Mouse (Mus musculus) embryo, embryonic 9.5 days (tissue): ENCODE measurements around the gene Krtap4-2.
"Not testable (repeated sequence)": the region's sequence is repeated elsewhere in the genome, so short reads cannot be mapped to it uniquely, and the experiment has no call there.

Source experiments
- DNase-seq: peaks from one replicate; pipeline ENCODE4 v3.0.0-alpha.2; 2017; ENCODE audit errors: extremely low spot score

Gene Krtap4-2

DNA sequence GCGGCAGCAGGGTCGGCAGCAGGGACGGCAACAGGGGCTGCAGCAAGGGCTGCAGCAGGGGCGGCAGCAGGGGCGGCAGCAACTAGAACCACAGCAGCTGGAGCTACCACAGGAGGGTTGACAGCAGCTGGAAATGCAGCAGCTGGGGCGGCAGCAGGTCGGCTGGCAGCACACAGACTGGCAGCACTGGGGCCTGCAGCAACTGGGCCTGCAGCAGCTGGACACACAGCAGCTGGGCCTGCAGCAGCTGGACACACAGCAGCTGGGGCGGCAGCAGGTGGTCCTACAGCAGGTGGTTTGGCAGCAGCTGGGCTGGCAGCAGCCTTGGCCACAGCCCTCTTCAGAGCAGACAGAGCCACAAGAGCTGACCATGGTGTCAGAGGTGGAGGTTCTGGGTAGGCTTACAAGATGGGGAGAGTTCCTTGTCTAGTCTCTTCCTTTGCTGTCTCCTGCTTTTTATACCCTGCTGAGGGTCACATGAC lies at the start of gene Krtap4-2:
TSS of gene Krtap4-2 (minus strand) at position 432 of the 482 bp plus-strand sequence.
- no peak for DNase-seq

DNA sequence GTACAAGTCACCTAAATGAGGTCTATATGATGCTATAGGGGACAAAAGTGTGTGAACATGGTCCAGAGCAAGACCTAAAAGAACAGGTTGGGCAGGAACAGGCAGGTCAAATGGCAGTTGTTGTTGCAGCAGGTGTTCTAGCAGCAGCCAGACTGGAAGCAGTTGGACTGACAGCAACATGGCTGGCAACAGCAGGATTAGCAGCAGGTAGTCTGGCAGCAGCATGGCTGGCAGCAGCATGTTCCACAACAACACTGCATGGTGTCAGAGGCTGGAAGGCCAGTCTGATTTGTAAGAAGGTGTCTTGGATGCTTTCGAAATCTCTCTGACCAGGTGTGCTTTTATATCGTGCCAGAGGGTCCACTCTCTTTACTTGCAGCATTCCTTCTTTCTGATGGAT lies 48.6 kb upstream of the Krtap4-2 start:
- DNase-seq: no peak

DNA sequence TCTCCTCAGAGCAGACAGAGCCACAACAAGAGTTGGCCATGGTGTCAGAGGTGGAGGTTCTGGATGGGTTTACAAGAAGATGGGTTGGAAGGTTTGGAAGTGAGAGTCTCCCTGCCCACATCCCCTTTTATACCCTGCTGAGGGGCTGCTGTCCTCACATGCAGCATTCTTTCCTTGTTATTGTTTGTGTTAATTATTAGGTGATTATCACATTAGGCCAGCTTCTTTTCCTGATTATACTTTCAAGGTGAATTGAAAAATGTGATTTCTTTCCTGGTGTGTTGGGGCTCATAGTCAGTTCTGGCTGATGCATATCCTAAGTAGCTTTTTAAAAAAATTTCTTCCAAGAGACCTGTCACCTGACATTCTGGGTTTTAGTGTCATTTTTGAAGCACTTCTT lies 31.0 kb upstream of the Krtap4-2 start, which contains the start of gene Krtap4-6:
TSS of gene Krtap4-6 (minus strand) at position 101 of the 400 bp plus-strand sequence.
- DNase-seq: no peak

DNA sequence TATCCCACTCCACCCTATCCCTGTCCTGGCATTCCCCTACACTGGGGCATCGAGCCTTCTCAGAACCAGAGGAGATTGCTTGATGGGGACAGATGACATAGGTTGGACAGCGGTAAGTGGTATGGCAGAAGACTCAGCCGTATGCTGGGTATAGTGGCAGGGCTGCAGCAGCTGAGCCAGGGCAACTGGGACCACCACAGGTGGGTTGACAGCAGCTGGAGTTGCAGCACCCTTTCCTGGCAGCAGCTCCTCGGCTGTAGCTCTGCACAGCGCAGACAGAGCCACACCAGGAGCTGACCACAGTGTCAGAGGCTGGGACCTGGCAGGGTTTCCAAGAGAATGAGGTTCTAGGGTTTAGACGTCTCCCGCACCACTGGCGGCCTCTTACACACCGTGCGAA lies 27.9 kb upstream of the Krtap4-2 start:
- no peak for DNase-seq

DNA sequence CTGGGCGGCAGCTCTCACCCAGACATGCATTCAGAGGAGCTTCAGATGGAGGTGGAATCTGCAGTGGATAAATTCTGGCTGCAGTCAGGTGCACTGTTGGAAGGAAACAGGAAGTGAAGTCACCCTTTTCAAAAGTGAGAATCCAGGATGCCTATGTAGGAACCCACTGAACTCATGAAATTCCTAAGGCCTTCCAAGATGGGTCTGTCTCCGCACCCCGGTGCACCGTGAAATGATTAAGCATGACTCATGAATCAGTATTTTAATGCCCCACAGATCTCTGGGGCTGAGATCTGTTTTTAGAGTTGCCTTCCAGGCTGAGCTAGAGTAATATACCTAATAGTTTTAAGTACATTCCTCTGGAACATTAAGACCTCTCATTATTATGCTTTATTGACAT lies 24.4 kb upstream of the Krtap4-2 start:
- DNase-seq: no peak

DNA sequence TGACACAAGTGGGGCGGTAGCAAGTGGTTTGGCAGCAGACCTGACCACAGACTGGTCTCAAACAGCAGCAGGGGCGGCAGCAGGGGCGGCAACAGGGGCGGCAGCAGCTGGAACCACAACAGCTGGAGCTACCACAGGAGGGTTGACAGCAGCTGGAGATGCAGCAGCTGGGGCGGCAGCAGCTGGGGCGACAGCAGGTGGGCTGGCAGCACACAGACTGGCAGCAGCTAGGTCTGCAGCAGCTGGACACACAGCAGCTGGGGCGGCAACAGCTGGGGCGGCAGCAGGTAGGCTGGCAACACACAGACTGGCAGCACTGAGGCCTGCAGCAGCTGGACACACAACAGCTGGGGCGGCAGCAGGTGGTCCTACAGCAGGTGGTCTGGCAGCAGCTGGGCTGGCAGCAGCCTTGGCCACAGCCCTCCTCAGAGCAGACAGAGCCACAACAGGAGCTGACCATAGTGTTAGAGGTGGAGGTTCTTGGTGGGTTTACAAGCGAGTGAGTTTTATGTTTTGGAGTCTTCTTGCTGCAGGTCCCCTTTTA lies 23.7 kb upstream of the Krtap4-2 start, which contains the start of gene Gm11563:
TSS of gene Gm11563 (minus strand) at position 494 of the 544 bp plus-strand sequence.
- DNase-seq: not testable (repeated sequence)

DNA sequence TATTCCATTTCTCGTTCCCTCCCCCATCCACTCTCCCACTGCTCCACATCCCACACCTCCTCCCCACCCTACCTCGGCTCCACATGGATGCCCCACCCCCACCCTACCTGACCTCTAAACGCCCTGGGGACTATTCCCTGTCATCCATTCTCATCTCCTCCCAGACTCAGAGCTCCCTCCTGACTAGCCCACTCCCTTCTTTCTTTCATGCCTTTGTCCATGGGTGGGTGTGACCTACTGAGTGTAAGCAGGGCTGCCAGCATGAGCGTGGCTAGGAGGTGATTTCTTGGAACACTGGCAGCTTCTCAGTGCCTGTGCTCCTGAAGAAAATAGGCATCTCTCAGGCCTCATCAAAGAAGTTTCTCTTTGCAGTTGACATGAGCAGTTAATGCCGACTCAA lies 22.2 kb upstream of the Krtap4-2 start:
- DNase-seq: no peak

DNA sequence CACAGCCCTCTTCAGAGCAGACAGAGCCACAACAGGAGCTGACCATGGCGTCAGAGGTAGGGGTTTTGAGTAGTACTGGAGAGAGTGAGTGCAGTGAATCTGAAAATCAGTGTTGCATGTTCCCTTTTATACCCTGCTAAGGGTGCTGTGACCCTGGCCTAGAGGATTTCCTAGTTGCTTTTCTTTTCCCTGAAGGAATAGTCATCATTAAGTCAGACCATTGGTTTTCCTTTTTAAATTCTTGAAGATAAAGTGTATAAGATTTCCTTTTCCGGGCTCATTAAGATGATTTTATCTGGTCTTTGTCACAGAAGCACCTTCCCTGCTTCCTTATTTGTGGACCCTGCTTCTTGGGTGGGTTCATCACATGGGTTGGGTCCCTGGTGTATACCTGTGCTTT lies 15.3 kb upstream of the Krtap4-2 start, which contains the start of gene Gm11555:
TSS of gene Gm11555 (minus strand) at position 101 of the 400 bp plus-strand sequence.
- DNase-seq: no peak

DNA sequence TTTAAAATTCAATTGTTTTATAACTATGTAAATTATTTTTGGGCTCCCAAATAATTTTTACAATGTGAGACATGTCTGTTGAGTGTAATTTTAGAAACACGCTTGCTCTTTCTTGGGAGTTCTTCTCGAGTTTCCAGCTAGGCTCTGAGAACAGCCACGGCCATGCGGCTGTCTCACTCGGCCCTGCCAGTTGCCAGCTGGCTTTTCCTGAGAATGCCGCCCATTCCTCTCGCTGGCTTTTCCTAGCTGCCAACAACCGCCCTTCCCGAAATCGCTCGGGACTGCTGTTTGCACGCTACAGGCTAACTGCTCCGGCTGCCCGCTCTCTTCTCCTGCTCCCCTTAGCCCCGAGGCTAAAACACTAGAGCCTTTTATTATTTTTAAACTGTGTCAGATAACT lies 11.6 kb upstream of the Krtap4-2 start:
- no peak for DNase-seq

DNA sequence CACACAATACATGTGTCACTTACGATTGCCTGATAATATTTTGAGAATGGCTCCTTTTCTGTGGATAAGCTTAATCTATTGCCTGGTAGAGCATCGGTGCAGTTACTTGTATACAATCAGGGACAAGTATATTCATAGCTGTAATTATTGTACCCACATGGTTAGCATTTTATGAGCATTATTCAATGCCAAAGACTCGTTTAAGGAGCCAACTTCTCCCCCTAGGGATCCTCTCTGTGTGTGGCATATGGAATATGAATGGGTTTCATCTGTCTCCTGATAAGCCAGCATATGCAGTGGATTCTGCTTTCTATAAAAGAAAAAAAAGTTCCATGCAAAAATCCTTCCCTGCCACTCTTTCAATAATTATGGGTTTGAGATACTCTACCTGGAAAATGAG lies 9.5 kb upstream of the Krtap4-2 start:
- DNase-seq: no peak

DNA sequence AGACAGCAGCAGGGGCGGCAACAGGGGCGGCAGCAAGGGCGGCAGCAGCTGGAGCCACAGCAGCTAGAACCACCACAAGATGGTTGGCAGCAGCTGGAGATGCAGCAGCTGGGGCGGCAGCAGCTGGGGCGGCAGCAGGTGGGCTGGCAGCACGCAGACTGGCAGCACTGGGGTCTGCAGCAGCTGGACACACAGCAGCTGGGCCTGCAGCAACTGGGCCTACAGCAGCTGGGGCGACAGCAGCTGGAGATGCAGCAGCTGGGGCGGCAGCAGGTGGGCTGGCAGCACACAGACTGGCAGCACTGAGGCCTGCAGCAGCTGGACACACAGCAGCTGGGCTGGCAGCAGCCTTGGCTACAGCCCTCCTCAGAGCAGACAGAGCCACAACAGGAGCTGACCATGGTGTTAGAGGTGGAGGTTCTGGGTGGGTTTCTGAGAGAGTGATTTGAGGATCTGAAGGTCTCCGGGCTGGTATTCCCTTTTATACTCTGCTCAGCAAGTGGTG lies 8.8 kb upstream of the Krtap4-2 start, which contains the start of gene Krtap4-7:
TSS of gene Krtap4-7 (minus strand) at position 455 of the 505 bp plus-strand sequence.
- DNase-seq: not testable (repeated sequence)

DNA sequence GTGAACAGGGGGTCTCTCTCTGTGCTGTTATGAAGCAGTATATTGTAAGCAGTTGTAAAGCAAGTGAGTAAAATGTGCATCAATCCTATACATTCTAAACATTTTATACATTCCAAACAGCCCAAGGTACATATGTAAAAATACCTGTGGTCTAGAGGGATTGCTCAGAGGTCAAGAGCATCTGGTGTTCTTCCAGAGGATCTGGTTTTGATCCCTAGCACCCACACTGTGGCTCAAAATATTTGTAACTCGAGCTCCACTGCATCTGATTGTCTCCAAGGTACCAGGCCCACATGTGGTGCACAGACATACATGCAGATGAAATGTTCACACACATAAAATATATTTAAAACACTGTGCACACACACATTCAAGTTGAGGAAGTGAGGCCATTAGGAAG lies 6.0 kb upstream of the Krtap4-2 start:
- DNase-seq: no peak

DNA sequence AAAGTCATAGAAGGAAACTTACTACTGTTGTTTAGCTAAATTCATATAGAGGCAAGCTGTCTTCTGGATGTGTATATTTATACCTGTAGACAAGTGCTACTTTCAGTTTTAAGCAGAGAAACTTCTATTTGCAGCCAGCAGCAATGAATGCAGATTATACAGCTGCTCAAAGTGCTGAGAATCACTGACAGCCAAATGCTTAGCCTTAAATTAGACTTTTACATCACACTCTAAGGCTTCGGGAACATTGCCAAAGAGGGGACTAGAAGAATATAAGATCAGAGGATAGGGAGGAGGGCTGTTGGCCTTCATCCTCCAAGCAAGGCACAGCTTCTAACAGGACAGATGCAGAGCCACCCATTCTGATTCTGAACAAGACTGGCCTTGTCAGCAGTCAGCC lies 2.2 kb upstream of the Krtap4-2 start:
- no peak for DNase-seq

DNA sequence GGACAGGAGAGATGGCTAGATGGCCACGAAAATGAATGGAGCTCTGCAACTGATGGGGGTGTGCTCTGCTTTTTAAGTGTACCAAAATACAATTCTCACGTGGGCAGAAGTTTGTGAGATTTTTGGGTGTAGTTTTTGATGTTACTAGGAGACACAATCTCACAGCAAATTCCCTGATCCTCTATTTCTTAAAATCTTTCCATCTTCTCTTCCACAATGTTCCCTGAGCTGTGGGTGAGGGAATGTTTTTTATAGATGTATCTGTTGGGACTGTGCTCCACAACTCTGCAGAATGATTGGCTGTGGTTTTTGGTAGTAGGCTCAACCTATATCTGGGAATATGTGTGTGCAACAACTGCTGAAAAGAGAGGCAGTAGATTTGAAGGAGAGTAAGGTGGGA lies 1.6 kb downstream of the Krtap4-2 start:
- DNase-seq: no peak

DNA sequence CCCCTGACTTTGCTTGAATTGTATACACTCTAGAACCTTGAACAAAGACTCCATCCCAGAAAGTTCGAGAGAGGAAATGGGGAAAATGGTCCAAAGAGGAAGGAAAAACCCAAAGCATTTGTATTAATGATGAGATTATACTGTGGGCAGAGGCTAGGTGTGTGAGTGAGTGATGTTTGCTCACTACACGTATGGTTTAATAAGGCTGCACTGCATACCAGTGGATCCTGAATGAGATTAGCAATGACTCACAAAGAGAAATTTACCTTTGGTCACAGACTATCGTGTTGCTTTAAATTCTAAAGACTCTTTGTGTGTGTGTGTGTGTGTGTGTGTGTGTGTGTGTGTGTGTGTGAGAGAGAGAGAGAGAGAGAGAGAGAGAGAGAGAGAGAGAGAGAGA lies 4.0 kb downstream of the Krtap4-2 start:
- DNase-seq: no peak

DNA sequence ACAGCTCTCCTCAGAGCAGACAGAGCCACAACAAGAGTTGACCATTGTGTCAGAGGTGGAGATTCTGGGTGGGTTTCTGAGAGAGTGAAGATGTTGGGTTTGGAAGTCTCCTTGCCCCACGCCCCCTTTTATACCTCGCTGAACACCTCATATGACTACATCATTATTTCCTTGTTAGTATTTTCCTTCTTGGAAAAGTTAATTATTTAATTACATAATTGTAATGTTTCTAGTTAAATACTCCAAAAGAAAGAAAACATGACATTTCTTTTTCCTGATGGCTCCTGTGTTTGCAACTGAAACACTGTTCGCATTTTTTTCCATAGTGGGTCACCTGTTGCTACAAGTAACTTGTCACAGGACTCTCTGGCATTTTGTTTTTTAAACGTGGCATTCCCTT lies 6.7 kb downstream of the Krtap4-2 start, which contains the start of gene Krtap4-1:
TSS of gene Krtap4-1 (minus strand) at position 101 of the 400 bp plus-strand sequence.
- no peak for DNase-seq

DNA sequence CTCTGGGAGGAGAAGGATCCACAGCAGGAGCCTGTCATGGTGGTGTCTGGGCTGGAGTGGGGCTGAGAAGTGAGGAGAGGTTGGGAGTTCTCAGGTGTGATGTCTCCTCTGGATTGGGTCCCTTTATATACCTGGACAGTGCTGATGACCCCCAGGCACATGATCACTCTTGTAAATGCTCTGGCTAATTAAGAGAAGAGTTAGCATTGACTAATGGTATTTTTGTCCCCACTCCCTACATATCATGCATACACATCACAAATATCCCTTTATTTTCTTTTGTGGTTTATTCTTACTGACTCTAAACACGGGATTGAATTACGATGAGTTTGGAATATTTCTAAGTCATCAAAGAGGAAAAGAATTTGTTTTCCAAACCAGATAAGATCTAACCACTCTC lies 14.5 kb downstream of the Krtap4-2 start, which contains the start of gene Gm11562:
TSS of gene Gm11562 (minus strand) at position 101 of the 400 bp plus-strand sequence.
- DNase-seq: no peak

DNA sequence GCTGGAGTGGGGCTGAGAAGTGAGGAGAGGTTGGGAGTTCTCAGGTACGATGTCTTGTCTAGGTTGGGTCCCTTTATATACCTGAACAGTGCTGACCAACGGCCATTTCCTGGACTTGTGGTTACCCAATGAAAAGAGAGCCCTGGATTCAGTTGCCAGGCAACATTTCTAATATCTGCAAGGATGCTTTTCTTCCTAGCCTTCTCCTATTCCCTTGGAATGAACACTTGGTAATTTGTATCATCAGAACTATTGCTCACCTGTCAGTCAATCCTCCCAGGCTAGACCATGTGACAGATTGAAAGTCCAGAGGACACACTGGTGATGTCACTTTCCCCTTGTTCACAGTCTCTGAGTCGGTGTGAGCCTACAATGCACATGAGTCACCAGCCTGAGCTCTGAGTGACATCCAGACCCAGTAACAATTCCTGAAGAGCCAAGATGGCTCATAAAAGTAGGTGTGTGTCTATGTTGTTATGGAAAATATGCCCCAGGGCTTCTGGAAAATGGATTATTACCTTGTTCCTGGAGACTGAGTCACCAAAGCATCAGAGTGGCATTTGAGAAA lies 20.0 kb downstream of the Krtap4-2 start, which contains the start of gene Krtap2-4:
TSS of gene Krtap2-4 (minus strand) at position 51 of the 568 bp plus-strand sequence.
- DNase-seq: no peak

DNA sequence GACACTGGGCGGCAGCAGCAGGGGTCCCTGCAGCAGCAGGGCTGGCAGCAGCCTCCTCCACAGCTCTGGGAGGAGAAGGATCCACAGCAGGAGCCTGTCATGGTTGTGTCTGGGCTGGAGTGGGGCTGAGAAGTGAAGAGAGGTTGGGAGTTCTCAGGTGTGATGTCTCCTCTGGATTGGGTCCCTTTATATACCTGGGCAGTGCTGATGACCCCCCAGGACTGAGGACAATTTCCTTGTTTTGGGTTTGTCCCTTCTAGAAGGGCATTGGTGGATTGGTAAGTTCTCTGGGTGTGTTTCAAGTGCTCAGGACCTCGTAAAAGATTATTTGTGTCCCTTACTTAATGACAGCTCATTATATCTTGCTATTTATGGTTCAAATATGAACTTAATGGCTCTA lies 24.8 kb downstream of the Krtap4-2 start, which contains the start of gene Gm11937:
TSS of gene Gm11937 (minus strand) at position 101 of the 400 bp plus-strand sequence.
- DNase-seq: not testable (repeated sequence)

DNA sequence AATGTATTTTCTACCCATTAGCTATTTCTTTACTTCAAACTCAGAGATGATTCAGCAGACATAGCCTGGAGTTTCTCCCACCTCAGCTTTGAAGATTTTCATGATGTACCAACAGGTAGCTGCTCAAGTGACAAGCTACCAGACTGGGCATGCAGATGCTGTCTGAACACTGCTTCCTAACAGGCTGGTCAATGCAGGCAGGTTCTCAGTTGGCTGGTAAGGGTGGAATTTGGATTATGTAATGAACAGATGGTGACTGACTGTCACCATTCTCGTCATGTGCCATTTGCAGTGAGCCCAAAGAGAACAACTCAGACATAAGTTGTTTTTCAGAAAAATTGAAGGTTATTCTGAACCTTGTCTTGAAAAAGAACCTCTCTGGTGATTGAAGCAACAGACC lies 25.8 kb downstream of the Krtap4-2 start:
- DNase-seq: no peak

DNA sequence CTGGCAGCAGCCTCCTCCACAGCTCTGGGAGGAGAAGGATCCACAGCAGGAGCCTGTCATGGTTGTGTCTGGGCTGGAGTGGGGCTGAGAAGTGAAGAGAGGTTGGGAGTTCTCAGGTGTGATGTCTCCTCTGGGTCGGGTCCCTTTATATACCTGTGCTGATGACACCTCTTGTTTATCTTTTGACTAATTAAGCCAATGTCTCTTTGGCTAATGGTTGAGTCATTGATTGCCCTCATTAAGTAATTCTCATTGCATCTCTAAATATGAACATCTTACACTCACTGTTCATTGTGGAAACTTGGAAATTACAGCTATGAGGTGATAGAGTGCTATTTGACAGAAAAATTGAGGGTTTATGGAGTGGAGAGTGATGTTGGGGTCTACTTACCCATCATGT lies 31.7 kb downstream of the Krtap4-2 start, which contains the start of gene Gm11938:
TSS of gene Gm11938 (minus strand) at position 101 of the 400 bp plus-strand sequence.
- not testable (repeated sequence) for DNase-seq

DNA sequence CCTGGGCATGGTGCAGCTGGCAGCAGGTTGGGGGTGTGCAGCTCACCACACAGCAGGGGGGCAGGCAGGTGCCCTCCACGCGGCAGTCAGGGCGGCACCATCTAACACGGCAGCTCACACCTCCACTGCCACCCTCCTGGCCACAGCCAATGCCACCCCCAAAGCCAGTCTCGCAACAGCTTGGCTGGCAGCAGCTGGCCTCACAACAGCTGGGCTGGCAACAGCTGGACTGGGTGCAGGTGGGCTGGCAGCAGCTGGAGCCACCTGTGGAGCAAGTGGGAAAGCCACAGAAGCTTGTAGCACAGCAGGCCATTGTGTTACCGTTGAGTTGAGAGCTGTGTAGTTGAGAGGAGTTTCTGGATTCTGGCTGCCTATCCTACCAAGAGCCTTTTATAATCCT lies 37.1 kb downstream of the Krtap4-2 start, which contains the start of gene Krtap9-3:
TSS of gene Krtap9-3 (minus strand) at position 364 of the 400 bp plus-strand sequence.
- not testable (repeated sequence) for DNase-seq
